Mouse (Mus musculus) neutrophil, adult 5-6 weeks (primary cell): ENCODE data around the gene Ssh2. TPM values are rescaled to one million over a fixed set of nuclear protein-coding genes. Genes with fewer than 3 reads are reported as not detected.

Experiments
- ATAC-seq: fragments of 151-379, 151-347 bp; 2 replicates; pipeline ENCODE4 v1.8.0; 2017; ENCODE audit warnings: mild to moderate bottlenecking, moderate TSS enrichment; ENCODE audit not compliant: insufficient number of reproducible peaks, poor library complexity, low FRiP score, severe bottlenecking; ENCODE audit errors: extremely low read depth
- total RNA-seq: library from RNA; stranded (forward); fragments of 200-1000 nt; gene quantifications from 2 replicates; pipeline ENCODE4 v1.2.3, GENCODE M21; 2017

Gene Ssh2
- total RNA-seq, 1 experiment from 2014 or later = 463 TPM

- no peak for ATAC-seq
These were observed 255.3 kb downstream of the Ssh2 start for GRCm38 (mm10) chr11:77471407-77471806.

- ATAC-seq = no peak
These were observed 256.7 kb downstream of the Ssh2 start for GRCm38 (mm10) chr11:77472775-77473174.

GRCm38 (mm10) chr11:77476216-77476615, 260.1 kb downstream of the Ssh2 start:
- ATAC-seq = no peak

GRCm38 (mm10) chr11:77476895-77477294, 260.8 kb downstream of the Ssh2 start:
- no peak for ATAC-seq

- no peak for ATAC-seq
These were observed 267.0 kb downstream of the Ssh2 start for GRCm38 (mm10) chr11:77483043-77483442.

- ATAC-seq = no peak
These were observed 267.6 kb downstream of the Ssh2 start for GRCm38 (mm10) chr11:77483510-77484255.

GRCm38 (mm10) chr11:77485229-77485628, 269.1 kb downstream of the Ssh2 start:
- no peak for ATAC-seq

- ATAC-seq = no peak
These were observed 270.7 kb downstream of the Ssh2 start for GRCm38 (mm10) chr11:77486798-77487197.

- no peak for ATAC-seq
These were observed 272.9 kb downstream of the Ssh2 start for GRCm38 (mm10) chr11:77488771-77489581.

- no peak for ATAC-seq
These were observed 273.6 kb downstream of the Ssh2 start, which contains the start of gene Ankrd13b for GRCm38 (mm10) chr11:77489591-77490235. TSS of gene Ankrd13b (minus strand) at chr11:77489678.

GRCm38 (mm10) chr11:77490451-77490850, 274.4 kb downstream of the Ssh2 start:
- ATAC-seq = no peak

- ATAC-seq = peak; percentile 58
These were observed 275.0 kb downstream of the Ssh2 start for GRCm38 (mm10) chr11:77491123-77491501.

GRCm38 (mm10) chr11:77491502-77492291, 275.6 kb downstream of the Ssh2 start:
- ATAC-seq = no peak

- no peak for ATAC-seq
These were observed 276.3 kb downstream of the Ssh2 start for GRCm38 (mm10) chr11:77492311-77492871.

- ATAC-seq = peak; percentile 64
These were observed 276.8 kb downstream of the Ssh2 start for GRCm38 (mm10) chr11:77492911-77493332.

GRCm38 (mm10) chr11:77493512-77494343, 277.6 kb downstream of the Ssh2 start, which contains the start of gene Git1:
TSS of gene Git1 (plus strand) at chr11:77493562.
- no peak for ATAC-seq

- no peak for ATAC-seq
These were observed 278.2 kb downstream of the Ssh2 start for GRCm38 (mm10) chr11:77494344-77494676.

GRCm38 (mm10) chr11:77494782-77495181, 278.7 kb downstream of the Ssh2 start:
- no peak for ATAC-seq
